Mouse (Mus musculus) myocyte (in vitro differentiated cells): ENCODE results near the gene Tex13b.

Source experiments
- CEBPB ChIP-seq: IDR thresholded peaks from 2 replicates; pipeline ENCODE4 v1.6.1; 2011; ENCODE audit warnings: mild to moderate bottlenecking, moderate library complexity; ENCODE audit not compliant: poor library complexity, insufficient read depth, severe bottlenecking
- MAX ChIP-seq: IDR thresholded peaks from one replicate; pipeline ENCODE4 v1.6.1; 2011; ENCODE audit warnings: low read depth, mild to moderate bottlenecking, control low read depth
- MYOG ChIP-seq, 3 experiments: IDR thresholded peaks; one replicate each; pipeline ENCODE4 v1.6.1; 2011; ENCODE audit warnings: control low read depth in 2 of 3, low read depth in 2 of 3, mild to moderate bottlenecking in 2 of 3; ENCODE audit not compliant: insufficient read length in 2 of 3, control insufficient read depth in 1 of 3, insufficient read depth in 1 of 3
- POLR2A ChIP-seq: IDR thresholded peaks from one replicate; pipeline ENCODE4 v1.6.1; 2011; ENCODE audit warnings: low read depth, mild to moderate bottlenecking, control low read depth, moderate library complexity; ENCODE audit not compliant: insufficient read length
- POLR2AphosphoS2 ChIP-seq: IDR thresholded peaks from one replicate; pipeline ENCODE4 v1.6.1; 2011; ENCODE audit warnings: low read depth, control low read depth; ENCODE audit not compliant: insufficient read length
- REST ChIP-seq: IDR thresholded peaks from one replicate; pipeline ENCODE4 v1.6.1; 2011; ENCODE audit warnings: mild to moderate bottlenecking, control low read depth, moderate library complexity; ENCODE audit not compliant: insufficient read depth, insufficient read length
- SRF ChIP-seq: IDR thresholded peaks from one replicate; pipeline ENCODE4 v1.6.1; 2011; ENCODE audit warnings: low read depth; ENCODE audit not compliant: control insufficient read depth, insufficient read length
- TCF12 ChIP-seq: IDR thresholded peaks from one replicate; pipeline ENCODE4 v1.6.1; 2011; ENCODE audit warnings: mild to moderate bottlenecking, control low read depth; ENCODE audit not compliant: poor library complexity, insufficient read depth, severe bottlenecking
- USF1 ChIP-seq: IDR thresholded peaks from one replicate; pipeline ENCODE4 v1.6.1; 2011; ENCODE audit warnings: low read depth, mild to moderate bottlenecking, control low read depth, moderate library complexity

DNA sequence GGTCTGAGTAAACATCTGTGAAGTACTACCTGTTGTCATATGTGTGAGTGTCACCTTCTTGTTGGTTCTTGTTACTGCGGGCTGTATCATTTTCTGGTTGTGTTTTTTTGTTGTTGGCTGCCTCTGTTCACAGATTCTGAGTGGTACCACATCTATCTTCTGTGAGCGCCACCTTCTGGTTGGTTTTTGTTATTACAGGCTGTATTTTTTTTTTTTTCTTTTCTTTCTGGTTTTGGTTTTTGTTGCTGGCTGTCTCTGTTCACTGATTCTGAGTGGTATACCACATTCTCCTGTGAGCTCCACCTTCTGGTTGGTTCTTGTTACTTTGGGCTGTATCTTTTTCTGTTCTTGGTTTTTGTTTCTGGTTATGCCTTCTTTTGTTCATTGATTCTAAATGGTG, 44.2 kb upstream of the Tex13b start:
- TF ChIP-seq USF1 (no peak), POLR2A (no peak), POLR2AphosphoS2 (no peak), REST (no peak), TCF12 (no peak), MAX (no peak), SRF (no peak), CEBPB (no peak), MYOG (IDR thresholded peaks at IDR 0.05; ENCODE audit: control insufficient read depth in 1 of 3, insufficient read depth in 1 of 3, insufficient read length in 2 of 3, low read depth in 2 of 3) (no peak)
